Mouse (Mus musculus) G1E (cell line): Measurements from ENCODE around the gene Iqcf5.

Source experiments
- CTCF ChIP-seq: IDR thresholded peaks from 2 replicates; pipeline ENCODE4 v1.5.1; 2012; ENCODE audit warnings: low read depth, low read length, inconsistent platforms, mixed read lengths
- GATA1 ChIP-seq: IDR thresholded peaks from 2 replicates; pipeline ENCODE4 v1.6.1; 2012; ENCODE audit warnings: borderline replicate concordance, low read length, inconsistent platforms, mixed read lengths
- GATA2 ChIP-seq: IDR thresholded peaks from 2 replicates; pipeline ENCODE4 v1.6.1; 2012; ENCODE audit warnings: low read depth, low read length, inconsistent platforms, borderline replicate concordance
- POLR2AphosphoS5 ChIP-seq: IDR thresholded peaks from 2 replicates; pipeline ENCODE4 v1.6.1; 2012; ENCODE audit warnings: low read depth, low read length, inconsistent platforms; ENCODE audit not compliant: insufficient replicate concordance
- TAL1 ChIP-seq: conservative IDR thresholded peaks from 2 replicates; pipeline ENCODE4 v1.6.1; 2012; ENCODE audit warnings: low read depth, low read length, inconsistent platforms, mixed read lengths

GRCm38 (mm10) chr9:106464751-106465541 lies 49.4 kb upstream of the Iqcf5 start:
- TF ChIP-seq CTCF: no peak
- TF ChIP-seq POLR2AphosphoS5: no peak
- TF ChIP-seq GATA1: no peak
- TF ChIP-seq TAL1: no peak
- TF ChIP-seq GATA2: no peak
